Mouse (Mus musculus): ENCODE results near the gene Trpm1. TPM values are rescaled to one million over a fixed set of nuclear protein-coding genes. Genes with fewer than 3 reads are reported as not detected.
A peak's percentile ranks its signal among the peaks of the same experiment; 100 is the strongest.

Gene Trpm1
- polyA plus RNA-seq, 1 experiment from 2014 or later = 0.19 TPM

DNA sequence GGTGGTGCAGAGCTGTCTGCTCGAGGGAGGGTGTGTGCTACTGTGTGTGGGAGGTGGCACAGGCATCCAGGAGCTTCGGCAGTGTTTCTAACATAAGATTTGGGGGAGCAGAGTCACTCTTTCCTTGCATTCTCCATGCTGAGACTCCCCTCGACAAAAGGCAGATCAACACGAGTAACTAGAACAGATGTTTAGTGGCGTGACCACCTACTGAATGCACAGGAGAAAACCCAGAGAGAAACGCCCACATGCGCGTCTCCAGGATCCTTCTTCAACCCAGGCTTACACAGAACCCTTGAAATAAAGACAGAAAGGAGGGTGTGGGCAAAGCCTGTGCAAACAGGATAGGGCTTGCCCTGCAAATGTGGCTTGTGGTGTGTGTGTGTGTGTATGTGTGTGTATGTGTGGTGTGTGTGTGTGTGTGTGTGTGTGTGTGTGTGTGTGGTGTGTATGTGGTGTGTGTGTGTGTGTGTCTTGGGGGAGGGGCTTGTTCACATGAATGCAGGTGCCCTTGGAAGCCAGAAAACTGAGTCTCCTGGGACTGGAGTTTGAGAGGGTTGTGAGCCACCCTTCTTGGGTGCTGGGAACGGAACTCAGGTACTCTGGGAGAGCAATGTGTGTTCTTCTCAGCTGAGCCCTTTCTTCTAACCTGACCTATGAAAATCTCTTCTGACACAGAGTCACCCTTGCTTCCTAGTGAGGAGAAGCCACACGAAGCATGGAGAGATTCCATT is 7.3 kb downstream of the Trpm1 start:
- H3K36me3 ChIP-seq (ENCODE audit: control insufficient read depth, insufficient read depth, low read length) = no peaks in the 10 kb centered on the region
- peaks cover 7% of the 10 kb centered on the region; the same call in 1 of the 2 replicates for H3K4me1 ChIP-seq (ENCODE audit: control insufficient read depth, insufficient read depth, low read depth, low read length)
- H3K4me3 ChIP-seq (ENCODE audit: low read length) = no peak overlapping the region
- H3K9ac ChIP-seq (ENCODE audit: low read depth, low read length) = no peak overlapping the region
- H3K4me2 ChIP-seq (ENCODE audit: low read length) = no peak overlapping the region
- no peaks in the 10 kb centered on the region for H3K9me3 ChIP-seq (ENCODE audit: control insufficient read depth, low read length)
- H3K27me3 ChIP-seq (replicated peaks; ENCODE audit: control insufficient read depth, insufficient read depth, low read length) = no peaks in the 10 kb centered on the region; the same call in 1 of the 2 replicates
- no peak overlapping the region for H3K27ac ChIP-seq (ENCODE audit: low read depth, low read length)
- 71% methylated on average over 10 of the region's 10 CpGs for WGBS
- no peak for ATAC-seq

DNA sequence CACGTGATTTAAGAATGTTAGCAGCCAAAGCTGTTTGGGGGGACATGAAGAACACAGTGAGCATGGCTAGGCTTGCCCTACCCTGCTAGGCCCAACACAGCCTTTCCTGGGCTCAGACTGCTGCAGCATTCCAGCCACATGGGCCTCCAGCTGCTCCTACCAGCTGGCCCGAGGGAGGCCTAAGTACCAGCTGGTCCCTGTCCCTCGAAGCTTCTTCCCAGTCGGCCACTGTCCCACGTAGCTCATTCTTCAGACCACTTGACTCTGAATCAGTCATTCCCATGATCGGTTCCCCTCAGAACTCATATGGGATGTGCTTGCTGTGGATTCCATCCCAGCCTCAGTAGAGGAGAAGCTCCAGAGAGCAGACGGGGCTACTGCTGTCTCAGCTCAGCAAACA is 8.4 kb downstream of the Trpm1 start:
- 55% methylated on average over 7 of the region's 7 CpGs for WGBS
- H3K9me3 ChIP-seq (ENCODE audit: control insufficient read depth, low read length) = no peaks in the 10 kb centered on the region
- ATAC-seq = no peak

GRCm38 (mm10) chr7:64163086-64163485 is 9.5 kb downstream of the Trpm1 start:
- no peak overlapping the region for H3K4me3 ChIP-seq (ENCODE audit: low read length)
- no peak for ATAC-seq
- no peak overlapping the region for H3K9ac ChIP-seq (ENCODE audit: low read depth, low read length)
- peaks cover 7% of the 10 kb centered on the region; the same call in 1 of the 2 replicates for H3K4me1 ChIP-seq (ENCODE audit: control insufficient read depth, insufficient read depth, low read depth, low read length)
- H3K27me3 ChIP-seq (replicated peaks; ENCODE audit: control insufficient read depth, insufficient read depth, low read length) = no peaks in the 10 kb centered on the region; the same call in 1 of the 2 replicates
- H3K9me3 ChIP-seq (ENCODE audit: control insufficient read depth, low read length) = no peaks in the 10 kb centered on the region
- WGBS = 76% methylated on average over 3 of the region's 3 CpGs
- H3K27ac ChIP-seq (ENCODE audit: low read depth, low read length) = no peak overlapping the region
- H3K36me3 ChIP-seq (ENCODE audit: control insufficient read depth, insufficient read depth, low read length) = no peaks in the 10 kb centered on the region
- H3K4me2 ChIP-seq (ENCODE audit: low read length) = no peak overlapping the region

More for the DNA sequence above, 8.4 kb downstream of the Trpm1 start:
- Histone ChIP-seq H3K27me3 (replicated peaks; ENCODE audit: control insufficient read depth, insufficient read depth, low read length) (no peaks in the 10 kb centered on the region; the same call in 1 of the 2 replicates), H3K4me3 (ENCODE audit: low read length) (no peak overlapping the region), H3K4me2 (ENCODE audit: low read length) (no peak overlapping the region), H3K9ac (ENCODE audit: low read depth, low read length) (no peak overlapping the region), H3K4me1 (ENCODE audit: control insufficient read depth, insufficient read depth, low read depth, low read length) (peaks cover 7% of the 10 kb centered on the region; the same call in 1 of the 2 replicates), H3K27ac (ENCODE audit: low read depth, low read length) (no peak overlapping the region), H3K36me3 (ENCODE audit: control insufficient read depth, insufficient read depth, low read length) (no peaks in the 10 kb centered on the region)

- ATAC-seq = no peak
- WGBS = 97% methylated on average over 1 of the region's 1 CpGs
Observed at GRCm38 (mm10) chr7:64163890-64164289, 10.3 kb downstream of the Trpm1 start.

GRCm38 (mm10) chr7:64164997-64165396 is 11.4 kb downstream of the Trpm1 start:
- peak; percentile 72 for ATAC-seq
- H3K4me2 ChIP-seq (ENCODE audit: low read length) = no peak overlapping the region
- 57% methylated on average over 3 of the region's 3 CpGs for WGBS

More at GRCm38 (mm10) chr7:64163890-64164289, 10.3 kb downstream of the Trpm1 start:
- Histone ChIP-seq H3K27me3 (replicated peaks; ENCODE audit: control insufficient read depth, insufficient read depth, low read length) (no peaks in the 10 kb centered on the region; the same call in 1 of the 2 replicates), H3K36me3 (ENCODE audit: control insufficient read depth, insufficient read depth, low read length) (no peaks in the 10 kb centered on the region), H3K27ac (ENCODE audit: low read depth, low read length) (no peak overlapping the region), H3K4me1 (ENCODE audit: control insufficient read depth, insufficient read depth, low read depth, low read length) (peaks cover 3% of the 10 kb centered on the region; the same call in 1 of the 2 replicates), H3K9me3 (ENCODE audit: control insufficient read depth, low read length) (no peaks in the 10 kb centered on the region), H3K4me3 (ENCODE audit: low read length) (no peak overlapping the region), H3K9ac (ENCODE audit: low read depth, low read length) (no peak overlapping the region), H3K4me2 (ENCODE audit: low read length) (no peak overlapping the region)

GRCm38 (mm10) chr7:64166025-64166424 is 12.4 kb downstream of the Trpm1 start:
- no peaks in the 10 kb centered on the region; the same call in 1 of the 2 replicates for H3K27me3 ChIP-seq (replicated peaks; ENCODE audit: control insufficient read depth, insufficient read depth, low read length)
- no peaks in the 10 kb centered on the region for H3K36me3 ChIP-seq (ENCODE audit: control insufficient read depth, insufficient read depth, low read length)
- no peak overlapping the region for H3K4me2 ChIP-seq (ENCODE audit: low read length)
- ATAC-seq = no peak
- H3K4me1 ChIP-seq (ENCODE audit: control insufficient read depth, insufficient read depth, low read depth, low read length) = no peaks in the 10 kb centered on the region
- no peak overlapping the region for H3K27ac ChIP-seq (ENCODE audit: low read depth, low read length)
- H3K4me3 ChIP-seq (ENCODE audit: low read length) = no peak overlapping the region
- no peak overlapping the region for H3K9ac ChIP-seq (ENCODE audit: low read depth, low read length)
- whole genome bisulfite sequencing = 55% methylated on average over 3 of the region's 3 CpGs
- no peaks in the 10 kb centered on the region for H3K9me3 ChIP-seq (ENCODE audit: control insufficient read depth, low read length)

More at GRCm38 (mm10) chr7:64164997-64165396, 11.4 kb downstream of the Trpm1 start:
- Histone ChIP-seq H3K36me3 (ENCODE audit: control insufficient read depth, insufficient read depth, low read length) (no peaks in the 10 kb centered on the region), H3K9ac (ENCODE audit: low read depth, low read length) (no peak overlapping the region), H3K4me1 (ENCODE audit: control insufficient read depth, insufficient read depth, low read depth, low read length) (no peaks in the 10 kb centered on the region), H3K27ac (ENCODE audit: low read depth, low read length) (no peak overlapping the region), H3K9me3 (ENCODE audit: control insufficient read depth, low read length) (no peaks in the 10 kb centered on the region), H3K27me3 (replicated peaks; ENCODE audit: control insufficient read depth, insufficient read depth, low read length) (no peaks in the 10 kb centered on the region; the same call in 1 of the 2 replicates), H3K4me3 (ENCODE audit: low read length) (no peak overlapping the region)

GRCm38 (mm10) chr7:64166724-64167123 is 13.1 kb downstream of the Trpm1 start:
- no peaks in the 10 kb centered on the region for H3K4me1 ChIP-seq (ENCODE audit: control insufficient read depth, insufficient read depth, low read depth, low read length)
- no peak overlapping the region for H3K9ac ChIP-seq (ENCODE audit: low read depth, low read length)
- no peak overlapping the region for H3K27ac ChIP-seq (ENCODE audit: low read depth, low read length)
- H3K36me3 ChIP-seq (ENCODE audit: control insufficient read depth, insufficient read depth, low read length) = no peaks in the 10 kb centered on the region
- no peak for ATAC-seq
- no peaks in the 10 kb centered on the region for H3K9me3 ChIP-seq (ENCODE audit: control insufficient read depth, low read length)
- H3K4me2 ChIP-seq (ENCODE audit: low read length) = no peak overlapping the region
- H3K4me3 ChIP-seq (ENCODE audit: low read length) = no peak overlapping the region
- no peaks in the 10 kb centered on the region; the same call in 1 of the 2 replicates for H3K27me3 ChIP-seq (replicated peaks; ENCODE audit: control insufficient read depth, insufficient read depth, low read length)

DNA sequence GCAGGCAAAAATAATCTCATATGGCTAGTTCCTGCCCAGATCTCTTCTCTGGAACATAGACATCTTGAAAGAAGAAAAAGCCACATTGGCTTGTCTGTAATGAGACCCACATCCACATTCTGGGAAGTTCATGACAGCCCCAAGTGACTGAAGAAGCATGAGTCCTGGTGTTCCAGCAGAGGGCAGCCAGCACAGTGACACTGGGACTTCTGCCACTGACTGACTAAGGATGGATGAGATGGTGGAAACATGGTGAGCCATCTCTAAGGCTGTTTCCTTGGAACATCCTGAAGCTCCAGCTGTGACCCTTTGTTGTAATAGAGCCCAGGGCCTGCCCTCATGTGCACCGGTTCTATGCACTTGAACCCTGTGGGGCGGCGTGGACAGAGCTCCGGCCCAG is 25.7 kb downstream of the Trpm1 start:
- WGBS = 84% methylated on average over 4 of the region's 4 CpGs
- H3K4me3 ChIP-seq (ENCODE audit: low read length) = no peak overlapping the region
- H3K9ac ChIP-seq (ENCODE audit: low read depth, low read length) = no peak overlapping the region
- no peak overlapping the region for H3K4me2 ChIP-seq (ENCODE audit: low read length)
- H3K27me3 ChIP-seq (replicated peaks; ENCODE audit: control insufficient read depth, insufficient read depth, low read length) = no peaks in the 10 kb centered on the region
- no peaks in the 10 kb centered on the region for H3K4me1 ChIP-seq (ENCODE audit: control insufficient read depth, insufficient read depth, low read depth, low read length)
- H3K27ac ChIP-seq (ENCODE audit: low read depth, low read length) = no peak overlapping the region
- no peaks in the 10 kb centered on the region for H3K36me3 ChIP-seq (ENCODE audit: control insufficient read depth, insufficient read depth, low read length)
- no peaks in the 10 kb centered on the region for H3K9me3 ChIP-seq (ENCODE audit: control insufficient read depth, low read length)
- no peak for ATAC-seq

DNA sequence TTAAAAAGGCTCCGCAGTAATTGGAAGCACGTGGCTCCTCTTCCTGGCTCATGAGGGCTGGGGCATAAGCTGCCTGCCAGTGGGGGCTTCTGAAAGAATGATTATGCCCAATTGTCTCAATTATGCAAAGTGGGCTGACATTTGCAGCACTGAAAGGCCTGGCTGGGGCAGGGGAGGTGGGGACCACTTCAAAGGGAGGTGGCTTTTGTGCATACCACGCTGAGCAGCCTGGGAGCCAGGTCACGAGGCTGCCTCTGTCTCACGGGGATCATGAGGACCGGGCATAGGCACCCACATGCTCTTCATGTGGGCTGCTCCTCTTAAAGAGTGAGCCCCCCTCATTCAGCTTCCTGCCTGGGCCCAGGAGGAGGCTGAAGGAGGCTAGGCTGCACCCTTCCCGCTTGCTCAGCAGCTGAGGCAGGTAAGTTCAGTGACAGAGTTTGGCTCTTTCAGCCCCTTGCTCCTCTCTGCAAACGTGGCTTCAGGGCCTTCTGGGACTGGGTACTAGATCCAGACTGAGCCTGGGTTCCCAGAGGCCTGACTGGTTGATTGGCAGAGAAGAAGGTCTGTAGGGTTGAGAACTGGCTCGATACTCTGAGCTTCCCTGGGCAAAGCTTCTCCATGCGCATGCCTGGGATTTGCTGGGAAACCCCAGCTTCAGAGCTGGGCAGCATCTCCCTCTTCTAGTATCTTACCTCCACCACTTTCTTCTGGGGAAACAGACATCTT is 31.7 kb downstream of the Trpm1 start:
- Histone ChIP-seq H3K9ac (ENCODE audit: low read depth, low read length) (no peak overlapping the region), H3K27ac (ENCODE audit: low read depth, low read length) (no peak overlapping the region), H3K4me1 (ENCODE audit: control insufficient read depth, insufficient read depth, low read depth, low read length) (no peaks in the 10 kb centered on the region), H3K9me3 (ENCODE audit: control insufficient read depth, low read length) (no peaks in the 10 kb centered on the region), H3K36me3 (ENCODE audit: control insufficient read depth, insufficient read depth, low read length) (no peaks in the 10 kb centered on the region), H3K4me2 (ENCODE audit: low read length) (no peak overlapping the region), H3K4me3 (ENCODE audit: low read length) (no peak overlapping the region), H3K27me3 (replicated peaks; ENCODE audit: control insufficient read depth, insufficient read depth, low read length) (no peaks in the 10 kb centered on the region)
- ATAC-seq = no peak
- 39% methylated on average over 10 of the region's 10 CpGs for whole genome bisulfite sequencing

Data from hindbrain, embryonic 16.5 days (tissue).